Mouse (Mus musculus): ENCODE data around the gene Cd209c.

Gene Cd209c

DNA sequence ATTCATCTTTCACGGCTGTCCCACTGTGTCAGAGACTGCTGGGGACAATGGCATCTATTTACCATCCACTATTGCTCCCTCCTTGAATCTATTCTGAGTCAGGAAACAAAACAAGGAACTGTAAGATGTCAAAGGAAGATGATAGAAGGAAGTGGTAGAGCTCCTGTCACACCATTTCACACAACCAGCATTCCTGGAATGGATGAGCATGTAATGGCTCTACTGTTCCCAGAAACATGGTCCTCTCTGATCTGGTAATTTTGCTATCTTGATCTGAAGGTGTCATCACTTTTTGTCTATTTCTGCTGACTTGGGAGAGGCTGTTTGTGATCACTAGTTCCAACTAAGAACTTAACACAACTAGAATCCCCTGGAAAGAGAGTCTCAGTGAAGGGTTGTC, at the start of gene Cd209c:
Gene Cd209c, minus strand, starts transcription at position 101 of the 400 bp plus-strand sequence.
- DNase-seq (ENCODE audit: low spot score) = no peak

DNA sequence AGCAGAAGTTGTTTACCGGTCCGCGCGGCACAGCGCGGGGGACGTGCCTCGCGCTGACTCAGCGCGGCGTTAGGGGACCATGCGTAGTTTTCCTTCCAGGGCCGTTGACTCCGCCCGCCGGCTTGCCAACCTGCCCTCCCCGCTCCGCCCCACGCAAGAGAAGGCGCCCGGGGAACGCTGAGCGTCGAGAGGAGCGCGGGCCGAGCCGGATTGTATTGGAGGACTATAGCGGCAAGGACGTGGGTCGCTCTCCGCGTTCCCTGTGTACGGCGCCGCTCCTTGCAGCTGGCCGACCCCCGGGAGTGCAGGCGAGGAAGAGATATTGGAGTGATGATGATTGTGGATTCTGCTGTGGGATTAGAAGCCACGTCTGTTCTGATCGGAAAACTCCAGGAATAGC, 39.7 kb upstream of the Cd209c start:
- no peak for DNase-seq (ENCODE audit: low spot score)

DNA sequence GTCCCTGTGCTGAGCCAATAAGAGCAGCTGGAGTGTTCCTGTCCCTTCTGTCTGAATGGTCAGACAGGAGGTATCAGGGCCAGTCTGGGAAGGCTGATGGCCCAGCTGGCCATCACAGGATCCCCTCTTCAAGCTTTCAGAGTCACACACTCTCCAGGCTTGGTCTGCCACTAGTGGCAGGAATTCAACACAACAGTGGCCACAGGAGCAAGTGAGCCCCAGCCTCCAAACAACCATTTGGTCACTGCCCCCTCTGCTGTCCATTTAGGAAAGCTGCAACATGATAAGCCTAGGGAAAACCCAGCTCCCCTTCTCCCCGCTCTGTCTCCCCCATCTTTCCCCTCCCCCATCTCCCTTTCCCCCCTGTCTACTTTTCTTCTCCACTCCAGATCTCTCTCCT, 1.5 kb upstream of the Cd209c start:
- no peak for DNase-seq (ENCODE audit: low spot score)

DNA sequence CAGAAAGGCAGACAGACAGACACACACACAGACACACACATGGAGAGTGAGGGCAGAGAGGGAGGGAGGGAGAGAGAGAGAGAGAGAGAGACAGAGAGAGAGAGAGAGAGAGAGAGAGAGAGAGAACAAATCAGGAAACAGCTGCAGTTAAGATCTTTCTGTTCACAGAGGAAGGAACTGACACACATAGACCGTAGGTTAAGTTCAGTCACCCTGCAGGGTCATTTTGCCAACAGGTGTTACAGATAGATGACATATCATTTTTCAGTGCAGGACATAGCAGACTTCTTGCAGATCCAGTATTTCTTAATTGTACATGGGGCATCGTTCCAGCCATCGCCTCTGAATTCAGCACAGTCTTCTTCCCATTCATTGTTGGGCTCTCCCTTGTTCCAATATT, 14.5 kb downstream of the Cd209c start:
- no peak for DNase-seq (ENCODE audit: low spot score)

DNA sequence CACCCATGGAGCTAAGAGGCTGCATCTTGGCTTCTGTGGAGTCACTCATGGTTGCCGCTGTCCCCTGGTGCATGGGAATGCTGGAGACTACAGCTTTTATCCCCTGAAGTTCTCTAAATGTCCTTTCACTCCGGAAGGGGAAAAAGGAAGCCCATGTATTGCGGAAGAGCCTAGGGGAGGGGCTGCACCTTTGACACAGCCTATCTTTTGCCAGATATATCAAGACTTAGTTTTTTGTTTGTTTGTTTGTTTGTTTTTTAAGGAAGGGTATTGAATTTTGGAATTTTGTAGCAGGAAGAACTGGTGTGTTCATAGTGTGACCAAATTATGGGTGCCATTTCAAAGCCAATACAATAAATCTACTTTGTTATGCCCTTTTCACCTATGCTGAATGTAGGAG, 27.8 kb downstream of the Cd209c start, which contains the start of gene Cd209b:
Gene Cd209b, minus strand, starts transcription at position 101 of the 400 bp plus-strand sequence.
- no peak for DNase-seq (ENCODE audit: low spot score)

Data from spleen, adult 12 weeks (tissue).